ENCODE assay signal across 15 mouse cellular contexts in the genomic region with DNA sequence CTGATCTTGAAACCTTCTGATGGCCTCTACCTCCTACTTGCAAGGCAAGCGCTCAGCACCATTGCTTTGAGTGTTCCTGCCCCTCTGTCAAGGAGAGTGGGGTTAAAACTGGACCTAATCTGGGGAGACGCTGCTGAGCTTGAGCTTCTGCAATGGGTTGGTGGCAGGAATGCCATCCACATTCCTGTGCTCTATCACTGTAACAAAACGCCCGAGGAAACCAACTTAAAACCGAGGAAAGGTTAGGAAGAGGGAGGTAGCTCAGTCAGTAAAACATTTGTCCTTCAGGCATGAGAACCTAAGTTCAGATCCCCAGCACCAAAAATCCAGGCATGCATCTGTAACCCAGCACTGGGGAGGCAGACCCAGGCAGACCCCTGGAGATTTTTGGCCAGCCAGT.
"Had no signal": no experiment of that assay in that cellular context is flagged by ENCODE, and none has a peak within 500 bp of the region (broad histone marks: within the 10 kb centered on the region; RNA-seq: fewer than 3 reads in every experiment).

No protein-coding gene starts in this region.

- H3K9ac ChIP-seq: neural tube, embryonic 15.5 days; stomach, embryonic 15.5 days had no signal

- DNase-seq: retina, postnatal 1 day; right cerebral cortex, adult 18-20 months; right cerebral cortex, postnatal 14 days; right cerebral cortex, postnatal 25 days; right cerebral cortex, postnatal 4 days; spleen, adult 18-20 months; thymus, adult 18-20 months; thymus, adult 2 months; thymus, postnatal 14 days; thymus, postnatal 25 days; thymus, postnatal 36 days; thymus, postnatal 4 days had no signal

- H3K36me3 ChIP-seq: neural tube, embryonic 15.5 days; stomach, embryonic 15.5 days had no signal

- H3K4me1 ChIP-seq: stomach, embryonic 15.5 days had no signal

- H3K4me3 ChIP-seq: neural tube, embryonic 15.5 days; stomach, embryonic 15.5 days had no signal

- H3K4me2 ChIP-seq: neural tube, embryonic 15.5 days; stomach, embryonic 15.5 days had no signal

- H3K27me3 ChIP-seq: neural tube, embryonic 15.5 days; stomach, embryonic 15.5 days had no signal

- H3K27ac ChIP-seq: neural tube, embryonic 15.5 days; stomach, embryonic 15.5 days; stomach, postnatal 0 days had no signal

- H3K9me3 ChIP-seq: neural tube, embryonic 15.5 days; stomach, embryonic 15.5 days had no signal
